Mouse (Mus musculus) liver, adult 2 months (tissue): ENCODE measurements around the gene Ndp. TPM values are rescaled to one million over a fixed set of nuclear protein-coding genes. Genes with fewer than 3 reads are reported as not detected.
A peak's percentile ranks its signal among the peaks of the same experiment; 100 is the strongest.

Experiments
- DNase-seq: peaks from one replicate; pipeline ENCODE4 v3.0.0-alpha.2; 2011; ENCODE audit warnings: low read depth, low spot score; ENCODE audit errors: extremely low read depth
- H3K27ac ChIP-seq: fragments of 200-500 bp; replicated peaks from 2 replicates; pipeline ENCODE4 v1.5.1; 2012; ENCODE audit warnings: low read depth, mild to moderate bottlenecking, control low read depth, inconsistent platforms, low read length; ENCODE audit not compliant: insufficient read depth
- H3K27me3 ChIP-seq: fragments of 200-500 bp; 2 replicates; pipeline ENCODE4 v1.6.1; 2012; ENCODE audit warnings: mild to moderate bottlenecking, moderate library complexity, low read length, inconsistent platforms; ENCODE audit not compliant: control insufficient read depth, insufficient read depth
- H3K36me3 ChIP-seq: fragments of 200-500 bp; 2 replicates; pipeline ENCODE4 v1.6.1; 2012; ENCODE audit warnings: low read length, inconsistent platforms; ENCODE audit not compliant: control insufficient read depth, insufficient read depth
- H3K4me1 ChIP-seq: fragments of 200-500 bp; 2 replicates; pipeline ENCODE4 v1.6.1; 2011; ENCODE audit warnings: low read length; ENCODE audit not compliant: control insufficient read depth, insufficient read depth
- H3K4me3 ChIP-seq: fragments of 200-500 bp; 2 replicates; pipeline ENCODE4 v1.5.1; 2011; ENCODE audit warnings: low read depth, mild to moderate bottlenecking, control low read depth, low read length, moderate library complexity; ENCODE audit not compliant: insufficient read depth
- H3K79me2 ChIP-seq: fragments of 200-500 bp; 2 replicates; pipeline ENCODE4 v1.6.1; 2012; ENCODE audit warnings: inconsistent platforms, mild to moderate bottlenecking, low read length, moderate library complexity; ENCODE audit not compliant: control insufficient read depth, insufficient read depth
- H3K9ac ChIP-seq: fragments of 200-500 bp; 2 replicates; pipeline ENCODE4 v1.6.1; 2012; ENCODE audit warnings: low read depth, mild to moderate bottlenecking, control low read depth, inconsistent platforms, low read length
- CTCF ChIP-seq: fragments of 200-500 bp; IDR thresholded peaks from 2 replicates; pipeline ENCODE4 v1.5.1; 2011; ENCODE audit warnings: low read depth, low read length, control low read depth
- POLR2A ChIP-seq: fragments of 200-500 bp; IDR thresholded peaks from 2 replicates; pipeline ENCODE4 v1.6.1; 2011; ENCODE audit warnings: low read length, control low read depth; ENCODE audit not compliant: insufficient read depth; ENCODE audit errors: extremely low read depth
- WGBS: fragments of 180-500 bp; shearing (Covaris S2); methylation state at CpG from one replicate; pipeline ENCODE4 v1.1.7; 2018; 5-methylcytosine and 5-hydroxymethylcytosine counted together
- polyA plus RNA-seq: library from polyadenylated mRNA; depleted of rRNA; stranded (reverse); fragments of >200 nt; gene quantifications from 2 replicates; pipeline ENCODE4 v1.2.3, GENCODE M21; 2012; rRNA removed
- total RNA-seq: library from RNA; depleted of rRNA; stranded (reverse); fragments of >200 nt; gene quantifications from 2 replicates; pipeline ENCODE4 v1.2.3, GENCODE M21; 2014; rRNA removed

Gene Ndp
- total and polyA plus RNA-seq, 2 experiments = not detected

- Histone ChIP-seq H3K9ac (no peak overlapping the region), H3K79me2 (no peaks in the 10 kb centered on the region), H3K4me1 (no peaks in the 10 kb centered on the region), H3K27ac (no peak overlapping the region), H3K4me3 (no peak overlapping the region), H3K27me3 (no peaks in the 10 kb centered on the region), H3K36me3 (no peaks in the 10 kb centered on the region)
- TF ChIP-seq CTCF = peak; percentile 24; the same call in 1 of the 2 replicates
- TF ChIP-seq POLR2A = no peak
- DNase-seq = peak; percentile 40
Observed at GRCm38 (mm10) chrX:16860244-16860643, 51.3 kb downstream of the Ndp start.

- no peak overlapping the region for H3K9ac ChIP-seq
- DNase-seq = peak; percentile 80
- no peak overlapping the region for H3K27ac ChIP-seq
- WGBS = 23% methylated on average over 2 of the region's 2 CpGs
- H3K36me3 ChIP-seq = no peaks in the 10 kb centered on the region
- H3K79me2 ChIP-seq = no peaks in the 10 kb centered on the region
- no peak overlapping the region for H3K4me3 ChIP-seq
- H3K4me1 ChIP-seq = peaks cover 2% of the 10 kb centered on the region; the same call in 1 of the 2 replicates
- no peak for TF ChIP-seq CTCF
- no peak for TF ChIP-seq POLR2A
- H3K27me3 ChIP-seq = no peaks in the 10 kb centered on the region
Observed at GRCm38 (mm10) chrX:16846034-16846433, 65.5 kb downstream of the Ndp start.

GRCm38 (mm10) chrX:16841443-16841842, 70.1 kb downstream of the Ndp start:
- WGBS = 20% methylated on average over 2 of the region's 2 CpGs
- DNase-seq = peak; percentile 88
- no peak overlapping the region for H3K9ac ChIP-seq
- no peak for TF ChIP-seq CTCF
- H3K4me3 ChIP-seq = no peak overlapping the region
- peaks cover 2% of the 10 kb centered on the region; the same call in 1 of the 2 replicates for H3K4me1 ChIP-seq
- H3K36me3 ChIP-seq = no peaks in the 10 kb centered on the region
- no peak overlapping the region for H3K27ac ChIP-seq
- H3K27me3 ChIP-seq = no peaks in the 10 kb centered on the region
- H3K79me2 ChIP-seq = no peaks in the 10 kb centered on the region

GRCm38 (mm10) chrX:16837293-16837692, 74.3 kb downstream of the Ndp start:
- Histone ChIP-seq H3K79me2 (no peaks in the 10 kb centered on the region), H3K36me3 (no peaks in the 10 kb centered on the region), H3K4me3 (no peak overlapping the region), H3K9ac (no peak overlapping the region), H3K4me1 (peaks cover 2% of the 10 kb centered on the region; the same call in 1 of the 2 replicates), H3K27me3 (no peaks in the 10 kb centered on the region), H3K27ac (no peak overlapping the region)
- WGBS = 75% methylated on average over 1 of the region's 1 CpGs
- no peak for TF ChIP-seq CTCF
- no peak for TF ChIP-seq POLR2A
- DNase-seq = peak; percentile 7

GRCm38 (mm10) chrX:16836488-16837082, 75.0 kb downstream of the Ndp start:
- peak; percentile 87 for DNase-seq
- H3K79me2 ChIP-seq = no peaks in the 10 kb centered on the region
- no peak for TF ChIP-seq POLR2A
- no peak for TF ChIP-seq CTCF
- H3K4me1 ChIP-seq = no peaks in the 10 kb centered on the region; the same call in 1 of the 2 replicates
- H3K27me3 ChIP-seq = no peaks in the 10 kb centered on the region
- H3K27ac ChIP-seq = no peak overlapping the region
- H3K36me3 ChIP-seq = no peaks in the 10 kb centered on the region
- no peak overlapping the region for H3K9ac ChIP-seq
- no peak overlapping the region for H3K4me3 ChIP-seq

Other genes with a start within 250 kb of the Ndp start
- gene Maob, start 94.4 kb downstream of the Ndp start, total RNA-seq = 139 and 175 TPM in 2 replicates
- gene Maob, start 94.4 kb downstream of the Ndp start, polyA plus RNA-seq = 101 and 125 TPM in 2 replicates